Mouse (Mus musculus) layer of hippocampus, adult 2 months (tissue): ENCODE measurements around the gene Arap1. TPM values are rescaled to one million over a fixed set of nuclear protein-coding genes. Genes with fewer than 3 reads are reported as not detected.

Experiments used
- DNase-seq, 2 experiments: peaks; one replicate each; pipeline ENCODE4 v3.0.0; 2022; ENCODE audit warnings: low spot score in 2 of 2
- H3K27ac ChIP-seq: fragments of 200-600 bp; 2 replicates; pipeline ENCODE4 v1.8.1; 2022
- H3K4me3 ChIP-seq: fragments of 200-600 bp; 2 replicates; pipeline ENCODE4 v1.8.1; 2022; ENCODE audit warnings: mild to moderate bottlenecking
- CTCF ChIP-seq: fragments of 200-600 bp; conservative IDR thresholded peaks from 2 replicates; pipeline ENCODE4 v1.8.1; 2022; ENCODE audit warnings: antibody characterized with exemption, mild to moderate bottlenecking, moderate library complexity
- total RNA-seq, 2 experiments: library from RNA; stranded (reverse); gene quantifications; 2 replicates each; pipeline ENCODE4 v1.2.3; 2021

Arap1 gene
- total RNA-seq, 2 experiments from 2014 or later: 19.2 to 20.0 TPM

GRCm38 (mm10) chr7:101395471-101395870, 47.6 kb downstream of the Arap1 start:
- TF ChIP-seq CTCF: no peak
- no peak for DNase-seq
- H3K4me3 ChIP-seq: no peak overlapping the region
- H3K27ac ChIP-seq: no peak overlapping the region

- no peak for DNase-seq
These were observed 49.3 kb downstream of the Arap1 start for GRCm38 (mm10) chr7:101397175-101397574.

GRCm38 (mm10) chr7:101401510-101401909, 53.6 kb downstream of the Arap1 start:
- H3K4me3 ChIP-seq: no peak overlapping the region
- no peak for TF ChIP-seq CTCF

More at GRCm38 (mm10) chr7:101397175-101397574, 49.3 kb downstream of the Arap1 start:
- H3K4me3 ChIP-seq: no peak overlapping the region
- TF ChIP-seq CTCF: no peak
- H3K27ac ChIP-seq: no peak overlapping the region

GRCm38 (mm10) chr7:101403831-101404230, 56.0 kb downstream of the Arap1 start:
- no peak overlapping the region for H3K27ac ChIP-seq
- DNase-seq: no peak
- no peak overlapping the region for H3K4me3 ChIP-seq
- TF ChIP-seq CTCF: peak; percentile 55

More at GRCm38 (mm10) chr7:101401510-101401909, 53.6 kb downstream of the Arap1 start:
- H3K27ac ChIP-seq: no peak overlapping the region
- DNase-seq: no peak

GRCm38 (mm10) chr7:101410267-101410936, 62.5 kb downstream of the Arap1 start, which contains the start of gene Gm45837:
Gene Gm45837, plus strand, starts transcription at chr7:101410886.
- Histone ChIP-seq H3K27ac (no peak within 1 kb of the TSS), H3K4me3 (no peak within 1 kb of the TSS)
- DNase-seq: no peak
- no peak for TF ChIP-seq CTCF

GRCm38 (mm10) chr7:101412796-101413195, 64.9 kb downstream of the Arap1 start:
- peak; percentile 83 to 91 for DNase-seq
- TF ChIP-seq CTCF: peak; percentile 100
- no peak overlapping the region for H3K4me3 ChIP-seq
- H3K27ac ChIP-seq: no peak overlapping the region

- TF ChIP-seq CTCF: no peak
- peak overlapping the region; percentile 70 for H3K27ac ChIP-seq
- no peak overlapping the region for H3K4me3 ChIP-seq
- DNase-seq: no peak
These were observed 66.3 kb downstream of the Arap1 start for GRCm38 (mm10) chr7:101414209-101414608.

GRCm38 (mm10) chr7:101414661-101415511, 67.0 kb downstream of the Arap1 start:
- peak overlapping the region; percentile 70 for H3K27ac ChIP-seq
- no peak for DNase-seq

GRCm38 (mm10) chr7:101415512-101416100, 67.7 kb downstream of the Arap1 start:
- Histone ChIP-seq H3K4me3 (no peak overlapping the region), H3K27ac (peak overlapping the region; percentile 59)
- TF ChIP-seq CTCF: no peak
- no peak for DNase-seq

More at GRCm38 (mm10) chr7:101414661-101415511, 67.0 kb downstream of the Arap1 start:
- TF ChIP-seq CTCF: no peak
- no peak overlapping the region for H3K4me3 ChIP-seq

GRCm38 (mm10) chr7:101416391-101416790, 68.5 kb downstream of the Arap1 start:
- DNase-seq: no peak
- TF ChIP-seq CTCF: no peak
- H3K27ac ChIP-seq: no peak overlapping the region
- H3K4me3 ChIP-seq: no peak overlapping the region

GRCm38 (mm10) chr7:101419013-101419770, 71.3 kb downstream of the Arap1 start:
- peak; percentile 44 for DNase-seq
- TF ChIP-seq CTCF: peak; percentile 49
- Histone ChIP-seq H3K4me3 (no peak overlapping the region), H3K27ac (peak overlapping the region; percentile 51; the same call in 1 of the 2 replicates)

GRCm38 (mm10) chr7:101421529-101421928, 73.7 kb downstream of the Arap1 start, which contains the start of gene Pde2a:
Gene Pde2a, plus strand, starts transcription at chr7:101421691.
- Histone ChIP-seq H3K4me3 (peak within 1 kb of the TSS; percentile 69), H3K27ac (peak within 1 kb of the TSS; percentile 95)
- peak; percentile 82 to 90 for DNase-seq
- TF ChIP-seq CTCF: no peak
